Mouse (Mus musculus) cortical plate, adult 2 months (tissue): ENCODE data around the gene Ninl.

Source experiments
- CTCF ChIP-seq: fragments of 200-500 bp; IDR thresholded peaks from 2 replicates; pipeline ENCODE4 v1.5.1; 2011; ENCODE audit warnings: mild to moderate bottlenecking, control low read depth, low read length; ENCODE audit not compliant: insufficient read depth; ENCODE audit errors: extremely low read depth
- POLR2A ChIP-seq: fragments of 200-500 bp; IDR thresholded peaks from 2 replicates; pipeline ENCODE4 v1.6.1; 2011; ENCODE audit warnings: mild to moderate bottlenecking, low read length, control low read depth; ENCODE audit not compliant: insufficient read depth; ENCODE audit errors: extremely low read depth

DNA sequence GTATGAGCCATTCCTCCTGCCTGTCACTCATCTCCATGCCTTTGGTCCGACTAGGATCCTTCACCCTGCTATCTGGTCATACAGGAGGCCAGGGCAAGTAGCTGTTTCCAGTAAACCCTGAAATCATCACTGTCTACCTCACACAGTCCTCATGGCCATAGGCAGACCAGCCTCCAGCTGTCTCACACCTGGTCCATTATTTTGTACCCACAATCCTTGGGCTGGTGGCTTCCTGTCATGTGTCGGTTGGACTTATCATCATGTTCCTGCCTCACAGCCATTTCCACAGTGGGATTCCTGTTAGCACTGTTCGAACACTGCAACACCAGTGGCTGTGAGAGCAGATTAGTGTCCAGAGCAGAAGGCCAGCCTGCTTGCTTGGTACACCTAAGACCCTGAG lies 60.4 kb downstream of the Ninl start:
- TF ChIP-seq CTCF (no peak), POLR2A (no peak)
